Mouse (Mus musculus): Measurements from ENCODE around the gene Mvk. TPM values are rescaled to one million over a fixed set of nuclear protein-coding genes. Genes with fewer than 3 reads are reported as not detected.

Gene Mvk
- polyA plus RNA-seq, 1 experiment from 2014 or later: 40.1 TPM

- Histone ChIP-seq H3K4me3 (replicated peaks) (no peak overlapping the region), H3K4me1 (replicated peaks) (peaks cover 47% of the 10 kb centered on the region), H3K4me2 (no peak overlapping the region), H3K9me3 (no peaks in the 10 kb centered on the region), H3K27me3 (peaks cover 42% of the 10 kb centered on the region), H3K27ac (no peak overlapping the region), H3K36me3 (no peaks in the 10 kb centered on the region), H3K9ac (replicated peaks) (no peak overlapping the region)
- ATAC-seq (ENCODE audit: insufficient number of reproducible peaks, insufficient read depth, low FRiP score, low TSS enrichment, low read depth): no peak
- 70% methylated on average over 7 of the region's 7 CpGs for WGBS
Observed at GRCm38 (mm10) chr5:114509461-114509860, 65.4 kb downstream of the Mvk start.

Small RNAs within 50 kb of the gene (microRNA-seq; reads per million reads assigned to microRNA genes)
- not detected for gene Mir7027

Other genes starting within 250 kb of the Mvk start
- not detected in 2 replicates for gene Foxn4, start 170.5 kb upstream of the Mvk start, polyA plus RNA-seq (2016; fragmentation: Nextera tagmentation; extraction: Ambion mirVana)
- gene Myo1h, start 155.1 kb upstream of the Mvk start, polyA plus RNA-seq (2016; fragmentation: Nextera tagmentation; extraction: Ambion mirVana): 0.93 and 0.99 TPM in 2 replicates
- 84.0 and 86.7 TPM in 2 replicates for gene Kctd10, start 63.8 kb upstream of the Mvk start, polyA plus RNA-seq (2016; fragmentation: Nextera tagmentation; extraction: Ambion mirVana)
- 49.2 and 55.0 TPM in 2 replicates for gene Ube3b, start 63.7 kb upstream of the Mvk start, polyA plus RNA-seq (2016; fragmentation: Nextera tagmentation; extraction: Ambion mirVana)
- gene Mmab, start 209 bp upstream of the Mvk start, polyA plus RNA-seq (2016; fragmentation: Nextera tagmentation; extraction: Ambion mirVana): 36.0 and 39.9 TPM in 2 replicates
- 1.7 and 2.1 TPM in 2 replicates for gene Fam222a, start 123.7 kb downstream of the Mvk start, polyA plus RNA-seq (2016; fragmentation: Nextera tagmentation; extraction: Ambion mirVana)
- 2.5 and 3.4 TPM in 2 replicates for gene Trpv4, start 214.2 kb downstream of the Mvk start, polyA plus RNA-seq (2016; fragmentation: Nextera tagmentation; extraction: Ambion mirVana)
- 69.5 and 75.3 TPM in 2 replicates for gene Gltp, start 246.7 kb downstream of the Mvk start, polyA plus RNA-seq (2016; fragmentation: Nextera tagmentation; extraction: Ambion mirVana)

Measured in limb, embryonic 12.5 days (tissue).